Mouse (Mus musculus): ENCODE results near the gene Mbtd1.

The Mbtd1 gene

DNA sequence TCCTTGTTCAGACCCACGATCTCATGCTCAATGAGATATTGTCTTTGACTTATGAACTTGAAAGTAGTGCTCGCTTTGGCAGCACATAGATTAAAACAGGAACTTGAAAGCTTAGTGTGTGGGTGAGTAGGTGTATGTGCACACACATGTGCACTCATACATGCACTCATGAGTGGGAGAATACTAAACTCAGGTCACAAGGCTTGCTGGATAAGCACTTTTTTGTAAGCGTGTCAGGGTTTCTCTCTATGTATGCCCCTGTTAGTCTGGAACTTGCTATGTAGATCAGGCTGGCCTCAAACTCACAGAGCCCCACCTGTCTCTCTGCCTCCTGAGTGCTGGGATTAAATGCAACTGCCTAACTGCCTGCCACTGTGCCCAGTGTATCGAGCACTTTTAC is 101.4 kb downstream of the Mbtd1 start:
- in situ Hi-C loops (cut with MboI, MseI), result no loop called here

DNA sequence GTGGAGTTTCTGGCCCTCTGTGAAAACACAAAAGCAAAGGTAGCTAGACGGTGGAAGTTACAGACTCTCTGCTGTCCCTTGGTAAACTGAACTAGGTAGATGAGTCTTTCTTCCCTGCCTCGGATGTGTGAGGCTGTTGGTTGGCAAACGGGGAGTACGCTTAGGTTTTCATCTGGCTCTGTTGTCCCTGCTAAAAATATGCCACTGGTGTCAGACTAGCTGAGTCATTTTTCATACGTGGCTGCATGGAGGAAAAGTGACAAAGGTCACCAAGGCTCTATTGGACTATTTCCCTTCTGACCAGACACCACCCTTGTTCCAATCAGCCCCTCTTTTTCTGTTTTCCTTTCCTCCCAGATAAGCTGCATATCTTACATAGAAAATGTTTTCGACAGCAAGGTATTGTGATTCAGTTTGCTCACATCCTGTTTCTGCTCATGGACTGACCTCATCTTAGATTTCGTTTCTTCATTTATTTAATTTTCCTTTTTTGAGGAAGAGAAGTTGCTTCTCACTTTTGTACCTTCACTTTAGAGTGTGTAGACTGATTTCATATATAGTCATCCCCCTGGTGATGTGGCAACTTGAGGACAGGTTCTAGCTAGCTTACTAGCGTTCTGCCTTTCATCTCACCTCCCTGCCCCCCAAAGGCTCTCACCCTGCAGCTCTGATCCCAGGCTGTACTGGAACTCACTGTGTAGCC is 102.1 kb downstream of the Mbtd1 start:
- in situ Hi-C loops (cut with MboI, MseI), result no loop called here

DNA sequence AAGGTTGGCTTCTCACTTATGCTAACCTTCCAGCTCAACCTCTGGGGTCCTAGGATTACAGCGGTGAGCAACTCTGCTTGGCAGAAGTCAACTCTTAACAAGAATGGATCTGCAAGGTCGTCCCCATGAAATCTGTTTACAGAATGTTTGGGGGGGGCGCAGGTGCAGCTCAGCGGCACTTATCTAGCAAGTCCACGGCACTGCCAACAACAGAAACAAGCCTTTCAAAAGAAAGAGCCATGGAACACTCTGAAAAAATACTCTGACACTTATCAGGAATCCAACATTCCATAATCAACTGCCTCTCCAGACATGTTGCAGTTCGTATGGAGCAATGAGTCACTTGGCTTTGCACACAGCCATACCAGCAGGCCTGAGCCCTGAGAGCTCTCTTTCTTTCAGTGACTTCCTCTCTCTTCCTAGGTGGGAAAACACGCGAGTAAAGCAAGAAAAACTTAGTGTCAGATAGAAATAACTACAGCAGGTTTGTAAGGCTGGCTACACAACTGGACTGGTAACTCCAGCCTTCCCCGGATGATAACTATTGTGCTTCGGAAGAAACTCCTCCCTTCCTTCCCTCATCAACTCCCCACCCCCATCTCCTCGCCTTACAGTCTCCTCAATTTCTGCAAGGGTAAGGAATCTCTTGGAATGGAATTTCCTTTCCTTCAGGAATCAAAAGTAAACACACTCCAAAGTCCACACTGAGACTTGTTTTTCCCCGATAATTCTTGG is 102.8 kb downstream of the Mbtd1 start:
- in situ Hi-C loops (cut with MboI, MseI), result no loop called here

DNA sequence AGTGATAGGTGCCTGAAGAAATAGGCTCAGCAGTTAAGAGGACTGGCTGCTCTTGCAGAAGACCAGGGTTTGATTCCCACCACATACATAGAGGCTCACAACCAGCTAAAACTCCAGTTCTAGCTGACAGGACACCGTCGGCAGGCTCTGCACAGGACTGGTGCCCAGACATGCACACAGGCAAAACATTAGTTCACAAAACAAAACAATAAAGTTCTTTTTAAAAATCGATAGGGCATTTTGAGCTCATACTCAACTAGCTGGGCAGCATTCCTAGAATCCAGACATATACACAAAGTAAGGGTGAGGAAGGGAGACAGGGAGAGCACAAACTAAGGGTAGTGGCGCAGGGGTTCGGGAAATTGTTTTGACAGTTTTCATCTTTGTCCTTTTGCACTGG is 108.9 kb downstream of the Mbtd1 start:
- in situ Hi-C loops (cut with MboI, MseI), result no loop called here

DNA sequence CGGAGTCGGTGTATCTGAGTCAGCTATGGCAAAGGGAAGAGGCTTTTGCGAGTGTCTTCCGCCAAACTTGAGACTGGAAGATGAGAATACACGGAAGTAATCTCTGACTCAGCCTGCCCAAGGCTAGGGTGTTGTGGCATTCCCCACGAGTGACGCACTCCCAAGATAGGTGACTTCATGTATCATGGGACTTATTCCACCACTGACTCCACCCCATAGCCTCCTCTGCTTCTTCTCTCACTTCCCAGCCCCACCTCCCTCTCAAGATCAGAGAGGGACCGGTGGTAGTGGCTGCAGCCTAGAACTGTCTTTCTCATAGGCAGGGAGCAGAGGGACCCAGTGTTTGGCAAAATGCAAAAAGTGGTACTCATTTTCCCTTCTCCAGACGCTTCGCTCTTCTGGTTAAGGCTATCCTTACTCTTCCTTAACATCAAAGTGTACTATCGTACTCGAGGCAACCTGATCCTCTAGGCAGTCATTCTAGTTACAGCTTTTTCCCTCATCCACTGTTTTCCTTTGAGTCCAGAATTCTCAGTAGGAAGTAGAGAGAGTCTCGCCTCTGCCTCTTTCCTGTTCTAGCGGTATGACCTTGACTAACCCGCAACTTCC is 109.6 kb downstream of the Mbtd1 start:
- in situ Hi-C loops (cut with MboI, MseI), result no loop called here

DNA sequence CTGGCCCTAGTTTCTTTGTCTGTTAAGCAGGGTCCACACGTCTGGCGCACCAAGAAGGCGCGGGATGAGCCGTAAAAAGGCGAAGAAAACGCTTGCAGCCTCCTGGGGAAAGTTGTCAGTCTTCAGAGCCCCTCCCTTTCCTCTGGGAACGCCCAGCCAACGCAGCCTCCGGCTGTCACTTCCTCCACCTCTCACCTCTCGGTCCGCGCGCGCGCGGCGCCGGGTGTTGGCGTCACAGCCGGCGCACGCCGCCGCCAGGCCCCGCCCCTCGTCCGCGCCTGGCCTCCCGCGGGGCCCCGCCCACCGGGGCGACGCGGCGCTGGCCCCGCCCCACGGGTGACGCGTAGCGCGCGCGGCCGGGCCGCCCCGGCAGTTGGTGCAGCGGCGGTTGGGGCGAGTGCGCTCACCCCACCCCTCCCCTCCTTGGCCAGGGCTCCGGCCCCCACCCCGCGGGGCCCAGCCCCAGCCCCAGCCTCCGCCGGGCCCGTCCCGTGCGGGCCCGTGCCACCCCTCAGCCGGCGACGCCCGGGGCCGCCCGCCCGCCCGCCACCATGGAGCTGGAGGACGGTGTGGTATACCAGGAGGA is 110.2 kb downstream of the Mbtd1 start, which contains the start of gene Spag9:
TSS of gene Spag9 (plus strand) at position 372 of the 586 bp plus-strand sequence.
- in situ Hi-C loops (cut with MboI, MseI), result no loop called here
